Mouse (Mus musculus): ENCODE results near the gene Phc1.

Gene Phc1

DNA sequence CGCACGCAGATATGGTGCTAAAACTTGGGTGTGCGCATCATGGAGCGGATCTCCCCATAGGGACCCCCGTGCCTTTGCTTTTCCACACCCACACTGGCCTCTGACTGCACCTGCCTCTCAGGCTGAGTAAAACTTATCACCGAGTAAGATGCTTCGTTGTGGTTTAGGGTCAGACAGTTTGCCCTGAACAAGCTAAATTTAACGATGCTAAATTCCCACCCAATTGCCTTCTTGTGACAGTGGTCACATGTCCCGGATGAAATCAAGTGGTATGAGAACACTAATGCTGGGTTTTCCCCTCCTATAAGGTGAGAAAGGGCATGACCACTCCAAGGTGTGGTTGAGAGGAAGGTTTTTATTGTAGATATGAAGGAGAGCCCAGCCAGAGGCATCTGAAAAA lies 46.6 kb downstream of the Phc1 start:
- no peak for DNase-seq

DNA sequence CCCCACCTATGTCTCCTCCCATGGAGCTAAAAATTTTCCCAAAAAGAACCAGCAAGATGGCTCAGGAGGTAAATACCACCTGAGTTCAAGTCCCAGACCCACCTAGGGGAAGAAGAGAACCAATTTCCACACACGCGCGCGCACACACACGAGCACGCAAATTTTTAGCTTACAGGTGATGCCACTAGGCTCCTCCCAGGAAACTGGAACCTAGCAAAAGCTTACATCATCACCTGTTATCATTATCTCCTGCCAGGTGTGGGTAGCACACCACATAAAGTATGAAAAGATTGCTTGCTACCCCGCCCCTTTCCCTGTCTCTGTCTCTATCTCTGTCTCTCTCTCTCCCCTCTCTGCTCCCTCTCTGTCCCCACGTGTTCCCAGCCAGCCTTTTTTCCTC lies 47.2 kb downstream of the Phc1 start:
- DNase-seq: no peak

DNA sequence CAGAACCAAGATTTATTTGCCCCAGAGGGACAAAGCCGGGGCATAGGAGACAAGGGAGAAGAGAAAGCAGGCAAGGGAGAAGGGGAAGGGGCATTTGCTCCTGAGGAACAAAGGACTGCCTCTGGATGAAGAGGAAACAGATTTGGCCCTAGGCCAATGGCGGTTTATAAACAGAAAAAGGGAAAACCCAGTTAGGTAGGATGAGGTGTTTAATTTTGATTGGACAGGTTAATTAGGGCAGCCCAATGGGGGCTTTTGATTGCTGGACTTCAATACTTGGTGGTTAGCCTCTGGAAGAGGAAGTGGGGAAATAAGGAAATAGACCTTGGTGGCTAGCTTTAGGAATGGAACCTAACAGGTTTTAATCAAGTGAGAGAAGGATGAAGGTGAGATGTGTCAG lies 48.2 kb downstream of the Phc1 start:
- no peak for DNase-seq

DNA sequence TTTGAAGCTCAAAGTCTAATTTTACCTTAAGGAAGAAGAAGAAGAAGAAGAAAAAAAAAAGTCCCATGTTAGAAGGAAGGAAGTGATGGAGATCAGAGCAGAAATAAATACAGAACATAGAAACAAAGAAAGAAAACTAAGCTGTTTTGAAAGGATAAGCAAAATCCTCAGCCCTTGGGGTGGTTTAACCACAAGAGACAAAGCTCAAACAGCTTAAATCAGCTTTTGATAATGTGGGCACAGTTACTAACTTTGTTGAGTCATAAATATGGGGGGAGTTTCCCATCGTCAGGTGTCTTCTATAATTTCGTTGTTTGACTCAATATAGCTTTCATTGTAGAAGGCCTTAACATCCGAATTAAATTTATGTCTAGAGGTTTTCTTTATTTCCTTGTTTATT lies 48.6 kb downstream of the Phc1 start:
- DNase-seq: no peak

DNA sequence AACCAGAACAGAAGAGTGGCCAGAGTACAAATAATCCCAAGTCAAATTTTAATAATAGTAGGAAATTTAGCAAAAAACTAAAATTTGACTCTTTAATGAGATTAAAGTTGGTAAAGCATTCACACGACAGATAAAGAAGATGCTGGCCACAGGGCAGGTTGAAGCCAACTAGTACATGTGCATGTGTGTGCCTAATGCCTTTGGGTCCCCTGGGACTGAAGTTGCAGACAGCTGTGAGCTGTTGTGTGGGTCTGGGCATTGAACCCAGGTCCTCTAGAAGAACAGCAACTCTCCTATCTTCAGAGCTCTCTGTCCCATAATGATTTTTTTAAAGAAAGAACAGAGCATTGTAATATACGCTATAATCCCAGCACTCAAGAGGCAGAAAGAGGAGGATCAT lies 49.1 kb downstream of the Phc1 start:
- no peak for DNase-seq

DNA sequence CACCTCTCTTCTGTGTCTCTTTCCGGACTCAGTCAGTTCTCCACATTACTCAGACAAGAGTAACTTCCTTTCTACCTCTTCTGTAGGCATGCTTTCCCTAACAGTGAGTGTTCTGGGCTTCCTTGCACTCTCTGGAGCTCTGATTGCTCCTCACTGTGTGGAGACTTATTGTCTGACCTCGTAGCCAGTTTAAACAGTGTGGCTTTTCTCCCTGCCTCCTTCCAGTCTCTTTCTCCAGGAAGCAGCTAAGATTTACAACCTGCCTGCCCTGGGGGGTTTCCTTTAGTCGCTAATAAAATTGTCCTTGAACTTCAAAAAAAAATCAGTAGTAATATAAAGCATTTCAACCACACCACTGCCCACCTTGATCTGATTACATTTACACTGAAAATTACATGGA lies 50.1 kb downstream of the Phc1 start:
- no peak for DNase-seq

DNA sequence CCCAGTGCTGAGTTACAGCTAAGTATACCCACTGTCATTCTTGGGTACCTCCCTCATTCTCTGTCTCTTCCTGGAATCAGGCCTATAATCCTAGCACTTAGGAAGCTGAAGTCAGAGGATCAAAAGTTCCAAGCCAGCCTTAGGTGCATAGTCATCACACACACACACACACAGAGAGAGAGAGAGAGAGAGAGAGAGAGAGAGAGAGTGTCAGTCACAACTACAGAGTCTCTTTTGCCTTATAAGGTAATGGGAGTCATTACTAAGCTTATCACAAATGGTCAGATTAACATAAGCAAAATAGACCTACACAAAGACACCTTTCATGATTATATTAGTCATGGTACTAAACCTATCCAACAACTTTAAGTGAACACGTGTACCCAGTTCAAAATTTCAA lies 51.0 kb downstream of the Phc1 start:
- DNase-seq: no peak

DNA sequence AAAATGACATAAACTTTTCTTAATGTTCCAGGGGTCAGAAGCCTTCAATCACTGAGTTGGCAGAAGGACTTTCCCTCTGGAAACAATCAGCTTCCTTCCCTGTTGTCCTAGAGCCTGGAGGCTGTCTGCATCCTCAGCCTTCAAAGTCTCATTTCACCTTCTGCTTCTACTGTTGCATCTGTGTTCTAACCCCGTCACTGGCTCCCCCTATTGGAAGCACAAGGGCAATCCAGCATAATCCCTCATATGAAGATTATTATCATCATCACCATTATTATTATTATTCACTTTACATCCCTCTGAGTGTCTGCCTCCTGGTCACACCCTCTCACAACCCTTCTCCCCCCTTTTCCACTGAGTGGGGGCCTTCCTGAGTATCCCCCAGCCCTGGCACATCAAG lies 52.1 kb downstream of the Phc1 start:
- peak; percentile 41 to 57 for DNase-seq

DNA sequence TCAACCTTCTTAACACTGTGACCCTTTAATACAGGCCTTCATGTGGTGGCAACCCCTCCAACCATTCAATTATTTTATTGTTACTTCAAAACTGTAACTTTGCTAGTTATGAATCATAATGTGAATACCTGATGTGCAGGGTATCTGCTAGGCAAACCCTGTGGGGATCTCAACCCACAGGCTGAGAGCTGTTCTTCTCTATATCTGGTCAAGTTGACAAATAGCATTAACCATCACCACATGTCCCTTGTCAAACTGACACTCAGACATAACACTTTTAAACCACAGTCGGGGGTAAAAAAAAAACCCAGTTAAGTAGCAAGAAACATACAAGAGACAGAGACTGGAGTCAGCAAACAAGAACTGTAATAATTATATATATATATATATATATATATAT lies 55.5 kb downstream of the Phc1 start:
- DNase-seq: no peak

DNA sequence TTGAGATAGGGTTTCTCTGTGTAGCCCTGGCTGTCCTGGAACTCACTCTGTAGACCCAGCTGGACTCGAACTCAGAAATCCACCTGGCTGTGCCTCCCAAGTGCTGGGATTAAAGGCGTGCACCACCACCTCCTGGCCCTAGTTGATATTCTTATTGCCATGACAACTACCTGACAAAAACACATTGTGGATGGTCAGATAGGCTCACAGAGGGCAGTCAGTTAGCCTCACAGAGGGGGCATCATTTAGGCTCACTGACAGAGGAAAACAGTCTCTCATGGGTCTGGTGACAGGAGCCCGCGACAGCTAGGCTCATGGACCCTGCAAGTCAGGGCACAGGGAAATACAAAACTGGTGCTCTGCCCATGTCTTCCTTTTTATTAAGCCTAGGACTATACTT lies 56.1 kb downstream of the Phc1 start:
- DNase-seq: no peak

DNA sequence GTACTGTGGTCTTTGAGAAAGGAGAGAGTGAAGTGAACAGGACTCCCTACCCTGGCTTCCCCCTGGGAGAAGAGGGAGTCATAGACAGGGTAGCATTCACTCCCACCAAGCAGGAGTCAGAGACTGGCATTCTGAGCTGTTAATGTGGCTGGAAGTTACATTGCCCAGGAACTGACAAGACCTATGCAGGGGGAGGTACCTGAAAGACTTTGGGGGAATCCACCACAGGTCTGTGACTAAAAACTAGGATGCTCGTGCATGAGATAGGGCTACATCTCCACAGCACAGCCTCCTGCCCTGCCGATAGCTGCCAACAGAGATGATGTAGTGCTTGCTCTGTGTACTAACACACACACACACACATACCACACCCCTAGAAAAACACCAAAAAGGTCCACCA lies 56.9 kb downstream of the Phc1 start:
- DNase-seq: no peak

DNA sequence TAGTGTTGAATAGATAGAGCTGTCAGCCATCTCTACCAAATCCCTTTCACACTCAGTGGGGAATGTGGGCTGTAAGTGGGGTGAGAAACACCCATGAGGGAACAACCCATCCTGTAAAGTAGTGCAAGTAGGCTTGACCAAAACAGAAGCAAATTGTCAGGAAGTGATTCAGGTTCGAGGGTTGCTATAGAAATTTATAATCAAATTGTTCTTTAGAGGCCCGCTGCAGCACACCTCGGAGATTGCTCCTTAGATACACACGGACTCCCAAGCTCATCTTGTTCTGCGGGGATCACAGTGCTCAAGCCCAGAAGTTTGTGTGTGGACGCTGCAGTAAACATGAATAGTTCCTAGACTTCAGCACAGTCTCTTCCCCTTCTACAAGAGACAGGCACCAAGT lies 57.6 kb downstream of the Phc1 start, which contains the start of gene Klrg1:
Klrg1 (minus strand) TSS at position 101 of the 400 bp plus-strand sequence.
- no peak for DNase-seq

DNA sequence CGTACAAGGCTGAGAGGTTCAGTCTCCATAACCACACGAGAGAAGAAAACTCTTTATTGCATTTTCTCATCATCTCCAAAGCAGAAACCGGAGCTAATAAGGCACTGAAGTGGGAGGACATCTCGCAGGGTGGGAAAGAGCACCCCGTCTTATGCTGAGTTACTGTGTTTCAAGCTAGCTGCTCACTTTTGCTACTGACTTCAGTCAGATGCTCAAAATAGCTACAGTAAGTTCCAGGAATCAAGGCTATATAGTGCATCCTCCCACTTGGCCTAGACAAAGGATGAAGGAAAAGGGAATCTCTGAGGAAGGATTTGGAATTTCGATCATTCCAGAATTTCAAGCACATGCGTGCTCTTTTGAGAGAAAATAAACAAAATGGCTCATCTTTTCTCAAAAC lies 63.8 kb downstream of the Phc1 start:
- DNase-seq: no peak

DNA sequence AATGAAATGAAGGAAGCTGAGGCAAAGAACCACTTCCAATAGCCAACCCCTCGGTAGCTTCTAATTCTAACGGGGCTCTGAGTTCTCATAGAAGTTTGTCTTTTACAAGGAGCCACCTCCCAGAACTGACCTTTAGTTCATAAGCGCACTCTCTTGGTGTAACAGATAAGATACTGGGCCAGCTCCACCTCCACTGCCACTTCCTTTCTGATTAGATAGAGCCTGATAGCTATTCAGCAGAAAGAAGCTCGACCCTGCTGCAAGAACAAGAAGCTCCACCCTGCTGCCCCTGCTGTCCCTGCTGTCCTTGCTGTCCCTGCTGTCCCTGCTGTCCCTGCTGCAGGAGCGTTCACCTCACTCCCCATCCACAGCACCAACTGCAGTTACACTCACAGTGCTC lies 65.8 kb downstream of the Phc1 start:
- no peak for DNase-seq

DNA sequence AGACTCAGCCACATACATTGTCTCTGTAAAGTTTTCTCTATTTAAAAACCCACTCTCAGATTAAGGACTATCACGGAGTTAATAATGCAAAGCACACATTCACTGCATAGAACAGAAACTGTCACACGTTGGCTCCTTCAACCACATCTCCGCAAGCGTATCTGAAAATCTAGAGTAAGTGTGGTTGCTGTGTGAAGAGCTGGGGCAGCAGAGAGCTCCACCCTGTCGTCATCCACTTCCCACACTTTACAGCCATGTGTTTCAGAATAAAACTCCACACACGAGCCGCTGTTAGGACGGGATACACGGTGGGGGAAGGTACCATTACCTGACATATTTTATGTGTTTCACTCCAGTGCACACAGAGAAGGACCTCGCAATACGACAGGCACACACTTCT lies 70.2 kb downstream of the Phc1 start:
- DNase-seq: no peak

DNA sequence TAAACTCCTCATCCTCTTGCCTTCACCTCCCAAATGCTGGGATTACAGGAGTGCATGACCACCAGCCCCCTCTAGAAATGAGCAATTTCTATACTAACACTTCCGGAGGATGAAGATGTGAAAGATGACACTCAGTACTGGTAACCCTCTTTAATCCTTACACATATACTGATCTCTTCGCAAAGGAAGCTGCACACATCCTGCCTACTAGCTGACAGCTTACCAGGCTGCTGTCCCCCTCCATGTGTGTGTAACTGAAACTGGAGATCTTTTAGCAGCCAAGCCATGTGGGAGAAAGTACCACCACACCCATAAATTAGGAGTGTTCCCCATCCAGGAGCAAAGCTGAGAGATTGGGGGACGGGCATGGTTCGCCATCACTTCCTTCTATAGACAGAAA lies 71.2 kb downstream of the Phc1 start:
- peak in 1 of 2 experiments; percentile 12 for DNase-seq

DNA sequence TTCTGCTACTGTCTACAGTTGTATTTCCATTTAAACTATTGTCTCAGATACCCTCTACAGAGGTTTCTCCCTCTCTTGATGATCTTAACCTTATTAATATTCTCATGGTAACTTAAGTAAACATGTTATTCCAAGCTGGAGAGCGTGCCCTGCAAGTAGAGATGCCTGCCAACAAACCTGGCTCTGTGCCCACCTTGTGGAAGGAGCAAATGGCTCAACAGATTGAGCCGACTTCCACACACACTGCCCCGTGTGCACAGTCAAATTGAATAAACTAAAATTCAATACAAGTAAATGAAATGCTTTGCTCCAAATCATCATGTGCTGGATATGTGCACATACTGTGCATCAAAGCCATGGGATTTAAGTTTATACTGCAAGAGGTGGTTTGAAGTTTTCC lies 71.8 kb downstream of the Phc1 start:
- peak; percentile 99 for DNase-seq

All from cerebellum, postnatal 10 days (tissue).